Mouse (Mus musculus) neutrophil, adult 59 days (primary cell): ENCODE data around the gene Scyl2. TPM values are rescaled to one million over a fixed set of nuclear protein-coding genes. Genes with fewer than 3 reads are reported as not detected.

Source experiments
- total RNA-seq, 2 experiments: library from RNA; stranded (reverse); gene quantifications; 1 replicate in 1 of 2; 2 replicates in 1 of 2; pipeline ENCODE4 v1.2.4; 2023

The Scyl2 gene
- total RNA-seq, result 10 to 100 TPM; 47.9 to 50.7 TPM

DNA sequence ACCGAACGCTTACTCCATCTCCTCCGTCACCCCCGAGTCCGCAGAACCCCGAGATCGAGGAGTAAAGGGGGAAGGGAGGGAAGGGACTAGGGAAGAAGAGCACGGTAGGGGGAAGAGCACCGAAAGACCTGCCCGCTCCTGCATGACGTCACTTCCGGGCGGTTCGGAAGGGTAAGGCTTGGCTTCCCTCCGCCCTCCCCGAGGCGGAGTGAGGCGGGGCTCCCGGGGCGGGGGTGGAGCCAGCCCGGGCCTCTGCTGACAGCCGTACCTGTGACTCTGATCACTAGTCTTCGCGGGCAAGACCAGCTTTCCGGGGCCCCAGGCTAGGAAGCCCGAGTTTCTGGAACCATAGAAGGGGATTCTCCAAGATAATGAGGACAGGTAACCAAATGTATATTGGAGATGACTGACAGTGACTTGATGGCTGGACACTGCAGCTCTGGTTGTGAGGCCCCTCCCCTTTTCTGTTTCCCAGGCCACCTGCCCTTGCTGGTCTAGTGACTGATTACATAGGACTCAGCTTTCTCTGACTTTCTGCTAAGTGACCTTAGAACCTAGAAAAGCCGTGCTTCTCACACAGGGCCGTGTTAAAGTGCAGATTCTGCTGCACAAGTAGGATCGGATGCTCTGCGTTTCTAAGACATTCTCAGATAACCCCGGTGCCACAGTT is at the start of gene Scyl2:
Scyl2 (minus strand) TSS at position 147 of the 670 bp plus-strand sequence.

DNA sequence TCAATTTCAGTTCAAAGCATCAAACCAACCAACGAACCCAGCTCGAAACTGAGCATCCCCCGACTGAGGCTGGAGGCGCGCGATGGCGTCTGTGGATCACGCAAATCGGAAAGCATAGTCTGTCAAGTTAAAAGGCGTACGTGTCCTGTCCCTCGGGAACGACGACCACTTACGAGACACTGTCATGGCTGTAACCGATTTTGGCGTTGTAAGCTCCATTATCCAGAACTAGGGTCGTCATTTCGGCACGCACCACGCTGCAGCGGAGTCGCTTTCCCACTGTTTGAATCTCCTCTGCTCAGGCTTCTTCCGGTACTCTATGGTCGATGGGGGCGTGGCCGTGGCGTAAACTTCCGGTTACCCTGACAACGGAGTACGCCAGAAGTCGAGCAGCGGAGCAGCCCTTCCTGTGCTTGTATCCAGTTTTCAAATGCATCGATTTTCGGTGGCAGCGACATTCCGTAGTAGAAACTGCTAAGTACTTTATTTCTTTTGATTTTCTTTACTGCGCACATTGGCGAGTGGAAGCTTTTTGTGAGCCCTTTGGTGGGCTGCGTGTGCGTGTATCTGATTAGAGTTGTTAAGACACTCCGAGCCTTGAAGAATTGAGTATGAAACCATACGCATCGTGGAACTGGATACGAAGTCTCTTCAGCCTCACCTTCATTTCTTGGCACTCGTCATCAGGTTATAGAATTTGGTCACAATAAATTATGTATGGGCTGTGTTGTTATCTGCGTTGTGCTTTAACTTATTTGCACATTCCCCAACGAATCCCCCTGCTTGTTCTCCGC is 46.1 kb upstream of the Scyl2 start, which contains the start of gene Actr6:
Actr6 (minus strand) TSS at position 295 of the 794 bp plus-strand sequence.

DNA sequence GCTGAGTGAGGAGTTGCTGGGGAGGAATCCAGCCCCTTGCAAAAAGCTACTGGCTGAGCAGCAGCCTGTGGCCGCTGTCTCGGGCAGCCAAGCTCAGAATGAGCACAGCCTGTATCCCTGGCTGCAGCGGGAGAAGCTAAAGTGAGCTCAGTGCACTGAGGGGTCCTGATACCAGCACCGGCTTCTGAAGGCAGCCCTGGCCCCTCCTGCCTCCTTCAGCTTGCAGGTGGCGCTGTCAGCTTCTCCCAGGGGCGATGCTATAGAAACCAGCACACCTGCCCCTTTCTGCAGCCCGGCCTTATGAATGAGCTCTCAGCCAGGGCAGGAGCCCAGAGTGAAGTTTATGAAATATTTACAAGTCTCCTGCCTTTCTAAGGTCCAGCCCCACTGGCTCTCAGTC is 65.0 kb downstream of the Scyl2 start, which contains the start of gene Slc17a8:
Slc17a8 (minus strand) TSS at position 125 of the 400 bp plus-strand sequence.

Other genes starting within 250 kb of the Scyl2 start
- gene Gas2l3, start 242.3 kb downstream of the Scyl2 start, total RNA-seq, result 10 to 100 TPM; 28.3 to 29.0 TPM
- not detected for gene Nr1h4, start 152.7 kb downstream of the Scyl2 start, total RNA-seq
- not detected for gene Slc17a8, start 65.0 kb downstream of the Scyl2 start, total RNA-seq
- gene Actr6, start 46.0 kb upstream of the Scyl2 start, total RNA-seq, result 10 to 100 TPM; 15.5 to 18.9 TPM
- gene Uhrf1bp1l, start 58.7 kb upstream of the Scyl2 start, total RNA-seq, result 10 to 100 TPM; 67.6 to 75.9 TPM
- not detected for gene Anks1b, start 187.2 kb upstream of the Scyl2 start, total RNA-seq